Mouse (Mus musculus): ENCODE measurements around the gene Lnpep.

- TF ChIP-seq CTCF (IDR thresholded peaks at IDR 0.05) (no peak), POLR2A (IDR thresholded peaks at IDR 0.05; ENCODE audit: insufficient read depth, low read depth, low read length) (no peak)
Observed at GRCm38 (mm10) chr17:17603609-17604008, 21.2 kb downstream of the Lnpep start.
